Mouse (Mus musculus) forebrain, embryonic 11.5 days (tissue): ENCODE measurements around the gene Btbd6. TPM values are rescaled to one million over a fixed set of nuclear protein-coding genes. Genes with fewer than 3 reads are reported as not detected.

Experiments
- ATAC-seq: fragments of 200-750 bp; cut with Nextera tagmentation; replicated peaks from 2 replicates; pipeline ENCODE4 v1.8.0; 2017; ENCODE audit warnings: moderate TSS enrichment; ENCODE audit not compliant: low FRiP score
- DNase-seq: peaks from one replicate; pipeline ENCODE4 v3.0.0-alpha.2; 2017; ENCODE audit warnings: low spot score
- H3K27ac ChIP-seq: fragments of 300-500 bp; sonication (generic); 2 replicates; pipeline ENCODE4 v1.5.1; 2014; ENCODE audit warnings: low read depth, low read length
- H3K27me3 ChIP-seq: fragments of 300-500 bp; sonication (generic); 2 replicates; pipeline ENCODE4 v1.6.1; 2014; ENCODE audit warnings: mild to moderate bottlenecking, low read length, mixed read lengths; ENCODE audit not compliant: control insufficient read depth, insufficient read depth
- H3K36me3 ChIP-seq: fragments of 300-500 bp; sonication (generic); 2 replicates; pipeline ENCODE4 v1.6.1; 2014; ENCODE audit warnings: mild to moderate bottlenecking, low read length, moderate library complexity, mixed read lengths; ENCODE audit not compliant: control insufficient read depth, insufficient read depth
- H3K4me1 ChIP-seq: fragments of 300-500 bp; sonication (generic); replicated peaks from 2 replicates; pipeline ENCODE4 v1.6.1; 2014; ENCODE audit warnings: low read length, mixed read lengths; ENCODE audit not compliant: control insufficient read depth, insufficient read depth
- H3K4me2 ChIP-seq: fragments of 300-500 bp; sonication (generic); 2 replicates; pipeline ENCODE4 v1.6.1; 2014; ENCODE audit warnings: low read depth, mild to moderate bottlenecking, low read length, moderate library complexity, mixed read lengths; ENCODE audit not compliant: severe bottlenecking
- H3K4me3 ChIP-seq: fragments of 300-500 bp; sonication (generic); 2 replicates; pipeline ENCODE4 v1.5.1; 2014; ENCODE audit warnings: low read depth, low read length
- H3K9ac ChIP-seq: fragments of 300-500 bp; sonication (generic); 2 replicates; pipeline ENCODE4 v1.6.1; 2014; ENCODE audit warnings: low read length
- H3K9me3 ChIP-seq: fragments of 300-500 bp; sonication (generic); 2 replicates; pipeline ENCODE4 v1.6.1; 2016; ENCODE audit warnings: low read length, mixed read lengths; ENCODE audit not compliant: control insufficient read depth
- WGBS: fragments of 180-500 bp; shearing (Covaris S2); extraction: QIAGEN DNeasy Blood & Tissue Kit; methylation state at CpG from one replicate; pipeline ENCODE4 v1.1.7; 2014; 5-methylcytosine and 5-hydroxymethylcytosine counted together
- polyA plus RNA-seq: library from polyadenylated mRNA; unstranded; fragments of >200 nt; fragmentation: Nextera tagmentation; extraction: Ambion mirVana; gene quantifications from 2 replicates; pipeline ENCODE4 v1.2.1, GENCODE M21; 2014

Btbd6 gene
- polyA plus RNA-seq, 1 experiment from 2014 or later, result 26.7 TPM

- Histone ChIP-seq H3K36me3 (peaks cover 19% of the 10 kb centered on the region; the same call in 1 of the 2 replicates), H3K27me3 (no peaks in the 10 kb centered on the region), H3K27ac (no peak overlapping the region), H3K9ac (no peak overlapping the region), H3K4me2 (no peak overlapping the region), H3K9me3 (no peaks in the 10 kb centered on the region), H3K4me3 (no peak overlapping the region), H3K4me1 (no peaks in the 10 kb centered on the region)
- no peak for DNase-seq
- no peak for ATAC-seq
- 94% methylated on average over 7 of the region's 7 CpGs for WGBS
These were observed 14.9 kb upstream of the Btbd6 start for GRCm38 (mm10) chr12:112961428-112961827.

DNA sequence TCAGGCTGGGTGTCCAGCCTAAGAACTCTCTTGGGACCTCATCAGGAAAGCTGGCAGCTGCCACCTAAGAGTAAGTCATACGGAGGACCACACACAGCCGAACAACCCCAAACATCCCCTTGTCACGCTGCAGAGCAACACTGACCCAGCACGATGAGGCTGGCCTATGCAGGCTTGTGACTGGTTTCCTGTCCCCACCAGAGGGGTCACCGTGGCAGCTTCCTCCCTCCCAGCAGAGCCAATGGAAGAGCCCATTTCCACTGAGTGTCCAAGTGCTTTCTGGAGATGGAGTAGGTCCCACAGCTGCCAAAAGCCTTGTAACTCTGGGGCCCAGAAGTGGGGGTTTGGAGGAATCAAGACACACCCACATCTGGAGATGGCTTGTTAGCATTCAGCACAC is 14.4 kb upstream of the Btbd6 start:
- WGBS, result 88% methylated on average over 5 of the region's 5 CpGs
- Histone ChIP-seq H3K36me3 (peaks cover 19% of the 10 kb centered on the region; the same call in 1 of the 2 replicates), H3K4me1 (no peaks in the 10 kb centered on the region), H3K27me3 (no peaks in the 10 kb centered on the region), H3K4me3 (no peak overlapping the region), H3K27ac (no peak overlapping the region), H3K4me2 (no peak overlapping the region), H3K9ac (no peak overlapping the region), H3K9me3 (no peaks in the 10 kb centered on the region)
- DNase-seq, result no peak
- ATAC-seq, result no peak

DNA sequence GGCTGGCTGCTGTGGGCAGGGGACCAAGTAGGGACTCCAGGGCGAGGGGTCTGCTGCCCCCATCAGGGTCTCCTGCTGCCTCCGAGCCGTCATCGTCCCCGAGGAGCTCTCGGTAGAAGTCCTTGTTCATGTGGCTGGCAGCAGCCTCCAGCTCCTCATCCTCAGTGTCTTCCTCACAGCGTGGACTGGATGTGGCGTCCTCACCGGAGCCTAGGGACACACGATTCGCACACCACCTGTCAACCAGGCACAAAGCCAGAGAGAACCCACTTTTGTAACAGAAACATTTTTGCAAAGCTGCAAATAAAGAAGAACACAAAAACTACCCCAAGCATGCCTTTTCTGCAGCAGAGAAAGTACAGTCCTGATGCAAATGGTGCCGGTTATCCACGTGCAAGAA is 10.5 kb upstream of the Btbd6 start:
- H3K9me3 ChIP-seq, result no peaks in the 10 kb centered on the region
- no peak overlapping the region for H3K9ac ChIP-seq
- H3K4me1 ChIP-seq, result no peaks in the 10 kb centered on the region
- WGBS, result 92% methylated on average over 13 of the region's 13 CpGs
- DNase-seq, result no peak
- no peak overlapping the region for H3K4me2 ChIP-seq
- no peak for ATAC-seq
- H3K27ac ChIP-seq, result no peak overlapping the region
- H3K4me3 ChIP-seq, result no peak overlapping the region
- H3K27me3 ChIP-seq, result no peaks in the 10 kb centered on the region
- H3K36me3 ChIP-seq, result peaks cover 23% of the 10 kb centered on the region; the same call in 1 of the 2 replicates

GRCm38 (mm10) chr12:112968943-112969342 is 7.3 kb upstream of the Btbd6 start:
- 81% methylated on average over 8 of the region's 8 CpGs for WGBS
- ATAC-seq (no peak), DNase-seq (no peak)
- Histone ChIP-seq H3K27ac (no peak overlapping the region), H3K4me2 (no peak overlapping the region), H3K27me3 (no peaks in the 10 kb centered on the region), H3K9ac (no peak overlapping the region), H3K36me3 (peaks cover 18% of the 10 kb centered on the region; the same call in 1 of the 2 replicates), H3K9me3 (no peaks in the 10 kb centered on the region), H3K4me3 (no peak overlapping the region), H3K4me1 (no peaks in the 10 kb centered on the region)

DNA sequence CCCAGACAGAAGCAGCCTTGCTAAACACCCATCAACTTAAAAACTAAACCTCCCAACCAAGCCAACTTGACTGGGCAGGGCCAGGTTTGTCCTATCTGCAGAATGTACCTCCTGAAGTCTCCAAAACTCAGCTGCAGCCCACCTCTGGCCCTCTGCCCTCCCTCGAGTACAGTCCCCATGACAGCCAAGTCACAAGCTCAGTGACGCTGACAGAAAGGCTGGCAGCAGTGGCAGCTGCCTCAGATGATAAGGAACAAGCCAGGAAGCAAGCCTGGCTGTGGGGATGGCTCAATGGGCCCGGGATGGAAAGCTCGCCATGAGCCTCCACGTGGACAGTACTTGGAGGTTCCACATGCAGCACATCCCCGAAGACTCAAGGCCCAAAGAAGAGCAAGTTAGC is 6.7 kb upstream of the Btbd6 start:
- ATAC-seq (no peak), DNase-seq (no peak)
- 93% methylated on average over 6 of the region's 6 CpGs for WGBS
- Histone ChIP-seq H3K36me3 (peaks cover 15% of the 10 kb centered on the region; the same call in 1 of the 2 replicates), H3K4me1 (no peaks in the 10 kb centered on the region), H3K27me3 (no peaks in the 10 kb centered on the region), H3K4me2 (no peak overlapping the region), H3K27ac (no peak overlapping the region), H3K4me3 (no peak overlapping the region), H3K9me3 (no peaks in the 10 kb centered on the region), H3K9ac (no peak overlapping the region)

GRCm38 (mm10) chr12:112974736-112975135 is 1.5 kb upstream of the Btbd6 start:
- no peaks in the 10 kb centered on the region; the same call in 1 of the 2 replicates for H3K4me1 ChIP-seq
- no peak for DNase-seq
- ATAC-seq, result no peak
- no peak overlapping the region for H3K27ac ChIP-seq
- no peak overlapping the region for H3K4me2 ChIP-seq
- H3K4me3 ChIP-seq, result no peak overlapping the region
- peaks cover 6% of the 10 kb centered on the region for H3K36me3 ChIP-seq
- no peaks in the 10 kb centered on the region for H3K9me3 ChIP-seq
- no peaks in the 10 kb centered on the region for H3K27me3 ChIP-seq
- H3K9ac ChIP-seq, result no peak overlapping the region
- 91% methylated on average over 9 of the region's 9 CpGs for WGBS

DNA sequence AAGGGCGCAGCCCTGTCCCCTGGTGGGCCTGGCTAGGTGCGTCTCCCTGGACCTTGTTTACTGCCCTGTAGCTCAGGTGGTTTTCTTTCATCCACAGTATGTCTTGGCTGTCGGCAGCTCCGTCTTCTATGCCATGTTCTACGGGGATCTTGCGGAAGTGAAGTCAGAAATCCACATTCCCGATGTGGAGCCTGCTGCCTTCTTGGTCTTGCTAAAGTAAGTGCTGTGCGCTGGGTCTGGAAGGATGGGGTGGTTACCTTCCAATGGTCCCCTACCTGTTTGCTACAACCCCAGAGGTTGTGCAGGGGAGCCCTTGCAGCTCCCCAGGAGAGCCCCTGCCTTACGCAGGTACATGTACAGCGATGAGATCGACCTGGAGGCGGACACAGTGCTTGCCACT is 874 bp downstream of the Btbd6 start:
- no peak; the same call in 1 of the 2 replicates for ATAC-seq
- 45% methylated on average over 12 of the region's 12 CpGs for WGBS
- no peaks in the 10 kb centered on the region for H3K9me3 ChIP-seq
- no peak for DNase-seq
- H3K4me2 ChIP-seq, result peak overlapping the region; percentile 84
- no peaks in the 10 kb centered on the region; the same call in 1 of the 2 replicates for H3K4me1 ChIP-seq
- H3K36me3 ChIP-seq, result peaks cover 4% of the 10 kb centered on the region
- no peaks in the 10 kb centered on the region for H3K27me3 ChIP-seq
- peak overlapping the region; percentile 71 for H3K4me3 ChIP-seq
- no peak overlapping the region for H3K27ac ChIP-seq
- peak overlapping the region; percentile 84 for H3K9ac ChIP-seq

GRCm38 (mm10) chr12:112982031-112982430 is 5.7 kb downstream of the Btbd6 start:
- WGBS, result 71% methylated on average over 2 of the region's 2 CpGs
- Histone ChIP-seq H3K4me3 (no peak overlapping the region), H3K9me3 (no peaks in the 10 kb centered on the region), H3K27me3 (no peaks in the 10 kb centered on the region), H3K4me1 (no peaks in the 10 kb centered on the region; the same call in 1 of the 2 replicates), H3K4me2 (no peak overlapping the region), H3K27ac (no peak overlapping the region), H3K9ac (no peak overlapping the region), H3K36me3 (peaks cover 6% of the 10 kb centered on the region)
- DNase-seq (no peak), ATAC-seq (no peak)

DNA sequence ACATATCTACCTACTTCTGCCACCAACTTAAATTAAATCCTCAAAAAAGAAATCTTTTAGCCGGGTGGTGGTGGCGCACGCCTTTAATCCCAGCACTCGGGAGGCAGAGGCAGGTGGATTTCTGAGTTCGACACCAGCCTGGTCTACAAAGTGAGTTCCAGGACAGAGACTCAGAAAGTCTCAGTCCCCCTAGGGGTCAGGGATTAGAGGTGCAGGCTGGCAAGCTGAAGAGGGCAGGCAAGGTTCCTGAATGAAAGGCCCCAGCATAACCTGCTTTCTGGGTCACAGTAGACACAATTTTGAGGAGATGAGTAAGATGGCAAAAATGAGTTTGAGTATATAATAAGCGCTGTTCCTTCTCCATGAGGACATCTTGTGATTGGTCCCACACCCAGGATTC is 9.1 kb downstream of the Btbd6 start:
- H3K4me3 ChIP-seq, result no peak overlapping the region
- no peaks in the 10 kb centered on the region for H3K9me3 ChIP-seq
- H3K27ac ChIP-seq, result no peak overlapping the region
- H3K36me3 ChIP-seq, result peaks cover 3% of the 10 kb centered on the region; the same call in 1 of the 2 replicates
- no peak overlapping the region for H3K4me2 ChIP-seq
- no peak overlapping the region for H3K9ac ChIP-seq
- WGBS, result 91% methylated on average over 6 of the region's 6 CpGs
- no peaks in the 10 kb centered on the region for H3K4me1 ChIP-seq
- ATAC-seq (no peak), DNase-seq (no peak)
- H3K27me3 ChIP-seq, result no peaks in the 10 kb centered on the region
